Mouse (Mus musculus): Measurements from ENCODE around the gene Gm29735.

GRCm38 (mm10) chr7:142140696-142141095 lies 16.2 kb downstream of the Gm29735 start:
- TF ChIP-seq CTCF (IDR thresholded peaks at IDR 0.05; ENCODE audit: low read depth, low read length) (no peak), POLR2A (IDR thresholded peaks at IDR 0.05; ENCODE audit: insufficient read depth, low read length) (no peak)
